Mouse (Mus musculus) left cerebral cortex, adult 2 months (tissue): Measurements from ENCODE around the gene Ankzf1. TPM values are rescaled to one million over a fixed set of nuclear protein-coding genes. Genes with fewer than 3 reads are reported as not detected.
A peak's percentile ranks its signal among the peaks of the same experiment; 100 is the strongest.

ENCODE experiments used
- DNase-seq, 2 experiments: peaks; one replicate each; pipeline ENCODE4 v3.0.0; 2021 to 2022; ENCODE audit warnings: low spot score in 2 of 2, mixed read lengths in 1 of 2; ENCODE audit errors: extremely low spot score in 1 of 2
- H3K27ac ChIP-seq: fragments of 200-600 bp; 2 replicates; pipeline ENCODE4 v1.8.1; 2022
- H3K4me3 ChIP-seq: fragments of 200-600 bp; 2 replicates; pipeline ENCODE4 v1.8.1; 2022
- CTCF ChIP-seq: fragments of 200-600 bp; IDR thresholded peaks from 2 replicates; pipeline ENCODE4 v1.8.1; 2022; ENCODE audit warnings: antibody characterized with exemption, mild to moderate bottlenecking, moderate library complexity
- intact Hi-C: fragments of 180-260 bp; cut with DNase I; formaldehyde crosslinking; loops from one replicate; pipeline ENCODE4 v1.15.1; 2025
- long read RNA-seq, 2 experiments: library from polyadenylated mRNA; stranded (forward); transcript quantifications; one replicate each; pipeline ENCODE4 v2.0.0; 2021; ENCODE audit warnings: borderline mapping rate in 2 of 2
- total RNA-seq, 2 experiments: library from RNA; stranded (reverse); gene quantifications; 2 replicates each; pipeline ENCODE4 v1.2.3; 2021

Gene Ankzf1
- total RNA-seq: 10 to 100 TPM; 25.7 to 30.7 TPM
- long read RNA-seq, experiment 1, transcript Ankzf1-208 (13 exons, 2,739 nt): major isoform, 5 of 42 reads
- long read RNA-seq, experiment 1, partial matches to known transcripts: 10 of 42 reads
- long read RNA-seq, experiment 1, other reads (novel, unspliced or antisense): 26 of 42 reads
- long read RNA-seq, experiment 2, partial matches to known transcripts: 7 of 34 reads
- long read RNA-seq, experiment 2, other reads (novel, unspliced or antisense): 23 of 34 reads

- Histone ChIP-seq H3K4me3 (peak within 1 kb of the TSS; percentile 60), H3K27ac (peak within 1 kb of the TSS; percentile 96)
- DNase-seq: peak; percentile 91 to 96
- no peak for TF ChIP-seq CTCF
- intact Hi-C loops: no loop called here
These were observed at the start of gene Ankzf1, which contains the start of gene Atg9a for GRCm38 (mm10) chr1:75191622-75192402. TSS of gene Ankzf1 (plus strand) at chr1:75192151. TSS of gene Atg9a (minus strand) at chr1:75192196.

GRCm38 (mm10) chr1:75142301-75143261 lies 49.4 kb upstream of the Ankzf1 start, which contains the start of the genes Cnppd1 and Retreg2:
TSS of gene Cnppd1 (minus strand) at chr1:75142711.
TSS of gene Retreg2 (plus strand) at chr1:75142778.
- DNase-seq: peak; percentile 96
- H3K27ac ChIP-seq: peak within 1 kb of the TSS; percentile 99
- H3K4me3 ChIP-seq: peak within 1 kb of the TSS; percentile 77
- intact Hi-C loops: loop anchor here (2.0 kb wide), 2 partner anchors 26 to 38 kb away; partner anchors contain the start of genes Abcb6 and Zfand2b
- peak; percentile 63 for TF ChIP-seq CTCF

DNA sequence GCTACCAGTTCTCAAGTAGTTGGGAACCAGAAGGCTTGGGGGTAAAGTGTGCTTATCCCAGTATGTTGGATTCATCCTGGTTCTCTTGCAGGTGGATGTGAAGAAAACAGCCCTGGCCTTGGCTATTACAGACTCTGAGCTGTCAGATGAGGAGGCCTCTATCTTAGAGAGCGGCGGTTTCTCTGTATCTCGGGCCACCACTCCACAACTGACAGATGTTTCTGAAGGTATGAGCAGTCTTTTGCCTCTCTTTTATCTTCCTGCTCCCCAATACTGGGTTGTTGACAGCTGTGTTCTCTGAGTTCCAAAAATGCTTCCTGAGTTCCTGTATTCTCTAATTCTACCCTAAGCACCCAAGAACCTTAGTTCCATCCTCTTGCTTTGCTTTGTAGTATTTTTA lies 46.4 kb upstream of the Ankzf1 start:
- no peak for DNase-seq
- TF ChIP-seq CTCF: no peak
- Histone ChIP-seq H3K4me3 (no peak overlapping the region), H3K27ac (no peak overlapping the region)
- intact Hi-C loops: no loop called here

GRCm38 (mm10) chr1:75147411-75148135 lies 44.4 kb upstream of the Ankzf1 start:
- intact Hi-C loops: no loop called here
- no peak for DNase-seq
- H3K27ac ChIP-seq: no peak overlapping the region
- H3K4me3 ChIP-seq: no peak overlapping the region
- TF ChIP-seq CTCF: no peak

DNA sequence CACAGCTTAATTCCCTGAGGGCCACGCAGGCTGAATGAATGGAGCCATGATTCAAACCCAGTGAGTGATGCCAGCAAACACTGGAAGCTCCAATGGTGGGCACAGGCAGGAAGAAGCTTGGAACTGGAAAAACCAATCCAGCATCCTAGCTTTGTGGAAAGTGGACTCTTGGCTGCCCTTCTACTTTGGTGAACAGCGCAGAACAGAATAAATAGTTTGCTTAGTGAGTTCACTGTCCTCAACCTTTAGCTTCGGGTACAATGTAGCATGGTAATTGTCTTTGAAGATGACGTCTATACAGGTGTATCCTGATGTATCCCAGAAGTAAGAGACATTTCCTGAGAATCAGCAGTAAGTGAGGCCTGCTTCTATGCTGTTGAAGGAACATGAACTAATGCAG lies 43.2 kb upstream of the Ankzf1 start:
- no peak overlapping the region for H3K4me3 ChIP-seq
- intact Hi-C loops: no loop called here
- TF ChIP-seq CTCF: no peak
- no peak overlapping the region for H3K27ac ChIP-seq
- DNase-seq: no peak

DNA sequence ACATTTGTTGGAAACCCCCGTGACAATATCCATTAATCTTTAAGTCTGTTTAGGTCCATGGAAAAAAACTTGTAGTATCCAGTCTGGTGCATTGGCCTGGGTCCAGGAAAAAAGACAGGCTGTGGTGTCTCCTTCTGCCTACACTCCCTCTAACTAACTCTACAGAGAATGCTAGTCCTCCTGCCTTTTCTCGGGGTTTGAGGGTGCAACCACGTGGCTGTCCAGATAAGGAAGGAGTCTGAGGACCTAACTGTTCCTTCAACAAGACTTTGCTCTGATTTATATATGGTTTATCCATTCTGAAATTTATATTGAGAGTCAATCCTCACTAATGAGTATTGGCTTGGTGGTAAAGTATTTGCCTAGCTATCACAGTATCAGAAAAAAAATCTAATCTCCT lies 36.1 kb upstream of the Ankzf1 start:
- intact Hi-C loops: no loop called here
- DNase-seq: no peak
- Histone ChIP-seq H3K27ac (no peak overlapping the region), H3K4me3 (no peak overlapping the region)
- TF ChIP-seq CTCF: no peak

DNA sequence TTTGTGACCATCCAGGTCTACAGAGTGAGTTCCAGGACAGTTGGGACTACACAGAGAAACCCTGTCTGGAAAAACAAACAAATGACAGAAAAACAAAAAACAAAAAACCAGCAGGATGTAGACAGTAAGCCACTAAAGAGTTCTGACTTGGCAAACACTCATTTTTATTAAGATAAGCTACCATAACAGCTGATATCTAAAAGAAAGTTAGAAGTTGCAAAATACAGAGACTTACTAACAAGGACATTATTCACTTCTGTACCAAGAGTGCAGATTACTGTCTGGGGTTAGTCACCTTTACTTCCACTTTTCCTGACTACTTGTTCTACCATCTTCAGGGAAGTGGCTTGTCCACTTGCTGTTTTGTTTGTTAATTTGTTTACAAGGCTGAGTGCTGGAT lies 33.0 kb upstream of the Ankzf1 start:
- intact Hi-C loops: no loop called here
- Histone ChIP-seq H3K27ac (no peak overlapping the region), H3K4me3 (no peak overlapping the region)
- TF ChIP-seq CTCF: no peak
- no peak for DNase-seq

GRCm38 (mm10) chr1:75159540-75160255 lies 32.3 kb upstream of the Ankzf1 start:
- Histone ChIP-seq H3K4me3 (no peak overlapping the region), H3K27ac (no peak overlapping the region)
- TF ChIP-seq CTCF: no peak
- intact Hi-C loops: no loop called here
- no peak for DNase-seq

- TF ChIP-seq CTCF: no peak
- no peak overlapping the region for H3K4me3 ChIP-seq
- DNase-seq: no peak
- no peak overlapping the region for H3K27ac ChIP-seq
- intact Hi-C loops: no loop called here
These were observed 31.7 kb upstream of the Ankzf1 start for GRCm38 (mm10) chr1:75160256-75160617.

DNA sequence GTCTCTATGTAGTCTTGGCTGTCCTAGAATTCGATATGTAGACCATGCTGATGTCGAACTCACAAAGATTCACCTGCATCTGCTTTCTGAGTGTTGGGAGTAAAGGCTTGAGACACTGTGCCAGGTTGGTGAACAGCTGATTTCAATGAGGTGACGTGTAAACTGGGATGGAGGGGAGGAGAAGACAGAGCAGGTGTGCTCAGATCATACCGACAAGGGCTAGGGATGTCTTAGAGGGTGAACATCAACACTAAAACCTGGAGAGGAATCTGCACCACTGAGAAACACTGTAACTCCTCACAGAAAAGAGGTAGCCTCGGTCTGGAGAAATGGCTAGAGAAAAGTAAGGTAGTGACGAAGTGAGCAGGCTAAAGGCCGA lies 23.9 kb upstream of the Ankzf1 start:
- intact Hi-C loops: loop anchor here (2.0 kb wide), 1 partner anchor 25 kb away; the partner anchor contains the start of genes Cnppd1 and Retreg2
- no peak for TF ChIP-seq CTCF
- DNase-seq: no peak
- Histone ChIP-seq H3K27ac (peak overlapping the region; percentile 95), H3K4me3 (peak overlapping the region; percentile 93)
